Mouse (Mus musculus) T-helper 1 cell (primary cell): ENCODE results near the gene Lrp6.

Experiments used
- in situ Hi-C: fragments of 300-600 bp; cut with MboI, MseI; formaldehyde crosslinking; loops from one replicate; pipeline ENCODE4 v1.15.1; 2025; ENCODE audit warnings: high pct_unique_total_duplicates

The Lrp6 gene

GRCm38 (mm10) chr6:134440023-134440422 is 126.7 kb downstream of the Lrp6 start:
- in situ Hi-C loops, result no loop called here

GRCm38 (mm10) chr6:134439401-134440021 is 127.3 kb downstream of the Lrp6 start:
- in situ Hi-C loops, result no loop called here

GRCm38 (mm10) chr6:134436955-134437354 is 129.8 kb downstream of the Lrp6 start:
- in situ Hi-C loops, result no loop called here

- in situ Hi-C loops, result no loop called here
Measured at GRCm38 (mm10) chr6:134434866-134435390, 131.8 kb downstream of the Lrp6 start.

GRCm38 (mm10) chr6:134434044-134434443 is 132.7 kb downstream of the Lrp6 start:
- in situ Hi-C loops, result no loop called here

GRCm38 (mm10) chr6:134433281-134433680 is 133.5 kb downstream of the Lrp6 start:
- in situ Hi-C loops, result no loop called here

GRCm38 (mm10) chr6:134431583-134431982 is 135.2 kb downstream of the Lrp6 start:
- in situ Hi-C loops, result no loop called here

- in situ Hi-C loops, result no loop called here
Measured at GRCm38 (mm10) chr6:134430161-134430799, 136.5 kb downstream of the Lrp6 start.

- in situ Hi-C loops, result no loop called here
Measured at GRCm38 (mm10) chr6:134428455-134428854, 138.3 kb downstream of the Lrp6 start.

- in situ Hi-C loops, result no loop called here
Measured at GRCm38 (mm10) chr6:134427165-134427564, 139.6 kb downstream of the Lrp6 start.

GRCm38 (mm10) chr6:134425216-134425717 is 141.5 kb downstream of the Lrp6 start:
- in situ Hi-C loops, result no loop called here

- in situ Hi-C loops, result loop anchor here (5.0 kb wide), 1 partner anchor 195 kb away; no protein-coding TSS in a partner anchor
Measured at GRCm38 (mm10) chr6:134421921-134422320, 144.8 kb downstream of the Lrp6 start.

GRCm38 (mm10) chr6:134420375-134420774 is 146.4 kb downstream of the Lrp6 start:
- in situ Hi-C loops, result loop anchor here (5.0 kb wide), 1 partner anchor 197 kb away; no protein-coding TSS in a partner anchor

GRCm38 (mm10) chr6:134417886-134418285 is 148.9 kb downstream of the Lrp6 start:
- in situ Hi-C loops, result no loop called here

GRCm38 (mm10) chr6:134416556-134417105 is 150.1 kb downstream of the Lrp6 start:
- in situ Hi-C loops, result no loop called here

- in situ Hi-C loops, result no loop called here
Measured at GRCm38 (mm10) chr6:134414532-134414883, 152.3 kb downstream of the Lrp6 start.

- in situ Hi-C loops, result no loop called here
Measured at GRCm38 (mm10) chr6:134413706-134414531, 152.8 kb downstream of the Lrp6 start.

- in situ Hi-C loops, result loop anchor here (5.0 kb wide), 1 partner anchor 450 kb away; no protein-coding TSS in a partner anchor
Measured at GRCm38 (mm10) chr6:134407226-134407625, 159.5 kb downstream of the Lrp6 start.

GRCm38 (mm10) chr6:134403684-134404070 is 163.1 kb downstream of the Lrp6 start:
- in situ Hi-C loops, result no loop called here

GRCm38 (mm10) chr6:134402914-134403683 is 163.7 kb downstream of the Lrp6 start:
- in situ Hi-C loops, result no loop called here
